Mouse (Mus musculus) liver, adult 2 months (tissue): ENCODE data around the gene Cox8c.

Experiments used
- CTCF ChIP-seq: fragments of 200-500 bp; IDR thresholded peaks from 2 replicates; pipeline ENCODE4 v1.5.1; 2011; ENCODE audit warnings: low read depth, low read length, control low read depth
- POLR2A ChIP-seq: fragments of 200-500 bp; IDR thresholded peaks from 2 replicates; pipeline ENCODE4 v1.6.1; 2011; ENCODE audit warnings: low read length, control low read depth; ENCODE audit not compliant: insufficient read depth; ENCODE audit errors: extremely low read depth

DNA sequence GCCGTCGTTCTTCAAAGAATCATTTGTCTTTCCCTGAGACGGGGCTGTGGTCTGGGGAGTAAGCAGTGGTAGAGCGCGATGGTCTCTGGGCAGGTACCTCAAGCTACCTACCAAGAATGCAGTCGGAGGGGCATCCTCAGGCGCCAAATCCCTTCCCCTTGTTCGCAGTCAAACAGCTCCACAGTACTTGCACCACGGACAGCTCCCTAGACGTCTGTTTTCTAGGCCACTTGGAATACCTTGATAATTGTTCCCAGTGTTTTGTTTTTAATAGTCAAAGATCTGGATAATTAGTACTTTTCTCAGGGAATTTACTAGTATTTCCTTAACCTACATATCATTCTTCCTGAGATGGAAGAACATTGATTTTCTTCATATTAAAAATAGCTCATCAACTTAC, 48.7 kb downstream of the Cox8c start:
- TF ChIP-seq CTCF = no peak
- no peak for TF ChIP-seq POLR2A
